Mouse (Mus musculus) brain, embryonic 14.5 days (tissue): Measurements from ENCODE around the gene Mark2.

ENCODE experiments used
- CTCF ChIP-seq: fragments of 200-500 bp; IDR thresholded peaks from 2 replicates; pipeline ENCODE4 v1.5.1; 2012; ENCODE audit warnings: inconsistent platforms, mild to moderate bottlenecking, moderate library complexity, borderline replicate concordance; ENCODE audit not compliant: insufficient read depth, insufficient read length; ENCODE audit errors: extremely low read depth
- POLR2A ChIP-seq: fragments of 200-500 bp; IDR thresholded peaks from 2 replicates; pipeline ENCODE4 v1.6.1; 2012; ENCODE audit warnings: mild to moderate bottlenecking, inconsistent platforms, borderline replicate concordance; ENCODE audit not compliant: poor library complexity, insufficient read depth, insufficient read length, severe bottlenecking; ENCODE audit errors: extremely low read depth

DNA sequence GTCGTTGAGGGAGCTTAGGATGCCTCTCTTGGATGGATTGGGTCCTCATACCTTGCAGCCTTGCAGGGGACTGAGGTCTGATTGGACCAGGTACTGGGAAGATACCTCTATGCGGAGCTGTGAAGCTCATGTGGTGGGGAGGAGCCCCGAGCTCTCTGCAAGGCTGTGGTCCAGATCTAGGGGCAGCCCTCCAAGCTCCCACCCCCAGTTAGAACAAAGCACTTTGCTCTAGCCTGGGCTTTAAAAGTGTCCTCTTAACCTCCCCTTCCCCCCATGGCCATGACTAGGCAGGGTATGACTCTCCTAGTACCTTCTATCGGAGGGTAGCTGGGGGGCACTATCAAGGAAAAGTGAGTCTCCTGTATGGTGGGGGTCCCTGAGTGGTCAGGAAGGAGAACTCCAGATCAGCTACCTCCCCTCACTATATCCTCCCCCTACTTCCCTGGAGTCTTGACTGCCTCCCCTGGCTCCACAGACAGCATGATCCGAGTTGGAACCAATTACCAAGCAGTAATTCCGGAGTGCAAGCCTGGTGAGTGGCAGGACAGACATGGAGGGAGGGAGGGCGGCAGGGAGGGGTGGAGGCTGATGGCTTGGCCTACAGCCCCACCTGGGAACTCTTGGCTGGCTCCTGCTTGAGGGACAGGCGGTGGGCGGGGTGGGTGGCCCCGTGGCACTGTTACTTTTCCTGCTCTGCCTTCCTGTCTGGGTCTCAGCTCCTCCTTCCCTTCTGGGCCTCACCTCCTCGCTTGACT lies 72.2 kb downstream of the Mark2 start:
- TF ChIP-seq CTCF: no peak
- no peak for TF ChIP-seq POLR2A
